Mouse (Mus musculus) CD8-positive naive resting alpha-beta T cell, adult 57 days (primary cell): ENCODE data around the gene Clcnkb. TPM values are rescaled to one million over a fixed set of nuclear protein-coding genes. Genes with fewer than 3 reads are reported as not detected.

Source experiments
- total RNA-seq: library from RNA; stranded (reverse); gene quantifications from one replicate; pipeline ENCODE4 v1.2.4, GENCODE M21; 2023

The Clcnkb gene
- total RNA-seq, result not detected

GRCm38 (mm10) chr4:141415924-141416323, at the start of gene Clcnkb:
Clcnkb (minus strand) TSS chr4:141416014.

GRCm38 (mm10) chr4:141444451-141445327, 28.9 kb upstream of the Clcnkb start, which contains the start of gene Zbtb17:
Zbtb17 (plus strand) TSS chr4:141444654.

GRCm38 (mm10) chr4:141435974-141436373, 20.2 kb upstream of the Clcnkb start, which contains the start of gene Srarp:
Srarp (minus strand) TSS chr4:141436105.

GRCm38 (mm10) chr4:141420192-141420829, 4.5 kb upstream of the Clcnkb start, which contains the start of gene Hspb7:
Hspb7 (plus strand) TSS chr4:141420779.

GRCm38 (mm10) chr4:141398545-141398944, 17.3 kb downstream of the Clcnkb start, which contains the start of gene Clcnka:
Clcnka (minus strand) TSS chr4:141398724.

GRCm38 (mm10) chr4:141367997-141368791, 47.6 kb downstream of the Clcnkb start, which contains the start of gene Fam131c:
Fam131c (plus strand) TSS chr4:141368220.

Other genes starting within 250 kb of the Clcnkb start
- gene Rsg1, start 202.1 kb downstream of the Clcnkb start, total RNA-seq, result 2.3 TPM
- gene Arhgef19, start 176.5 kb downstream of the Clcnkb start, total RNA-seq, result not detected
- 1.2 TPM for gene Epha2, start 114.8 kb downstream of the Clcnkb start, total RNA-seq
- gene Fam131c, start 47.8 kb downstream of the Clcnkb start, total RNA-seq, result not detected
- not detected for gene Clcnka, start 17.3 kb downstream of the Clcnkb start, total RNA-seq
- not detected for gene Hspb7, start 4.8 kb upstream of the Clcnkb start, total RNA-seq
- gene Srarp, start 20.1 kb upstream of the Clcnkb start, total RNA-seq, result not detected
- 40.0 TPM for gene Zbtb17, start 28.6 kb upstream of the Clcnkb start, total RNA-seq
- 55.5 TPM for gene Spen, start 122.6 kb upstream of the Clcnkb start, total RNA-seq
- not detected for gene Fblim1, start 190.1 kb upstream of the Clcnkb start, total RNA-seq
- gene Tmem82, start 202.6 kb upstream of the Clcnkb start, total RNA-seq, result 0.34 TPM
- not detected for gene Slc25a34, start 207.8 kb upstream of the Clcnkb start, total RNA-seq
- 35.0 TPM for gene Plekhm2, start 248.9 kb upstream of the Clcnkb start, total RNA-seq